Mouse (Mus musculus) urinary bladder, postnatal 25 days (tissue): Measurements from ENCODE around the gene Nrcam.

ENCODE experiments used
- DNase-seq: peaks from one replicate; pipeline ENCODE4 v3.0.0; 2022; ENCODE audit warnings: low spot score

Gene Nrcam

GRCm38 (mm10) chr12:44519440-44520141, 190.9 kb downstream of the Nrcam start:
- DNase-seq, result no peak

- no peak for DNase-seq
These were observed 192.8 kb downstream of the Nrcam start for GRCm38 (mm10) chr12:44521496-44521895.

GRCm38 (mm10) chr12:44524621-44525565, 196.2 kb downstream of the Nrcam start:
- DNase-seq, result no peak

- no peak for DNase-seq
These were observed 199.8 kb downstream of the Nrcam start for GRCm38 (mm10) chr12:44528391-44529016.

GRCm38 (mm10) chr12:44532337-44533113, 203.8 kb downstream of the Nrcam start:
- DNase-seq, result no peak

GRCm38 (mm10) chr12:44534100-44534633, 205.5 kb downstream of the Nrcam start:
- no peak for DNase-seq

- no peak for DNase-seq
These were observed 206.9 kb downstream of the Nrcam start for GRCm38 (mm10) chr12:44535623-44536022.

- peak; percentile 67 for DNase-seq
These were observed 219.2 kb downstream of the Nrcam start for GRCm38 (mm10) chr12:44547721-44548369.

GRCm38 (mm10) chr12:44548465-44548864, 219.8 kb downstream of the Nrcam start:
- no peak for DNase-seq

GRCm38 (mm10) chr12:44551614-44552013, 222.9 kb downstream of the Nrcam start:
- DNase-seq, result no peak

- DNase-seq, result no peak
These were observed 225.4 kb downstream of the Nrcam start for GRCm38 (mm10) chr12:44554051-44554450.

GRCm38 (mm10) chr12:44554808-44555207, 226.1 kb downstream of the Nrcam start:
- DNase-seq, result no peak

GRCm38 (mm10) chr12:44560002-44560401, 231.3 kb downstream of the Nrcam start:
- DNase-seq, result no peak

GRCm38 (mm10) chr12:44570070-44570469, 241.4 kb downstream of the Nrcam start:
- no peak for DNase-seq

GRCm38 (mm10) chr12:44572664-44573063, 244.0 kb downstream of the Nrcam start:
- no peak for DNase-seq

GRCm38 (mm10) chr12:44574167-44574566, 245.5 kb downstream of the Nrcam start:
- no peak for DNase-seq

GRCm38 (mm10) chr12:44601410-44602149, 272.9 kb downstream of the Nrcam start:
- peak; percentile 52 for DNase-seq

GRCm38 (mm10) chr12:44602269-44602957, 273.7 kb downstream of the Nrcam start:
- no peak for DNase-seq

GRCm38 (mm10) chr12:44602958-44603331, 274.3 kb downstream of the Nrcam start:
- no peak for DNase-seq

- DNase-seq, result no peak
These were observed 288.3 kb downstream of the Nrcam start for GRCm38 (mm10) chr12:44617001-44617421.
